Mouse (Mus musculus) hindbrain, embryonic 15.5 days (tissue): Measurements from ENCODE around the gene Selenoi. TPM values are rescaled to one million over a fixed set of nuclear protein-coding genes. Genes with fewer than 3 reads are reported as not detected.

Experiments used
- ATAC-seq: fragments of 200-750 bp; cut with Nextera tagmentation; 2 replicates; pipeline ENCODE4 v1.8.0; 2017; ENCODE audit warnings: low read depth, moderate number of reproducible peaks, moderate TSS enrichment; ENCODE audit not compliant: low FRiP score
- H3K27ac ChIP-seq: fragments of 300-500 bp; sonication (generic); replicated peaks from 2 replicates; pipeline ENCODE4 v1.5.1; 2015; ENCODE audit warnings: mild to moderate bottlenecking, inconsistent platforms
- H3K27me3 ChIP-seq: fragments of 300-500 bp; sonication (generic); 2 replicates; pipeline ENCODE4 v1.6.1; 2015; ENCODE audit warnings: control low read depth, inconsistent platforms
- H3K36me3 ChIP-seq: fragments of 300-500 bp; sonication (generic); 2 replicates; pipeline ENCODE4 v1.6.1; 2015; ENCODE audit warnings: control low read depth, inconsistent platforms
- H3K4me1 ChIP-seq: fragments of 300-500 bp; sonication (generic); replicated peaks from 2 replicates; pipeline ENCODE4 v1.6.1; 2015; ENCODE audit warnings: control low read depth, inconsistent platforms
- H3K4me2 ChIP-seq: fragments of 300-500 bp; sonication (generic); 2 replicates; pipeline ENCODE4 v1.6.1; 2015; ENCODE audit warnings: moderate library complexity, mild to moderate bottlenecking, inconsistent platforms
- H3K4me3 ChIP-seq: fragments of 300-500 bp; sonication (generic); 2 replicates; pipeline ENCODE4 v1.5.1; 2015; ENCODE audit warnings: mild to moderate bottlenecking, inconsistent platforms
- H3K9ac ChIP-seq: fragments of 300-500 bp; sonication (generic); 2 replicates; pipeline ENCODE4 v1.6.1; 2015; ENCODE audit warnings: inconsistent platforms
- H3K9me3 ChIP-seq: fragments of 300-500 bp; sonication (generic); 2 replicates; pipeline ENCODE4 v1.6.1; 2016; ENCODE audit warnings: control low read depth, inconsistent platforms
- WGBS: fragments of 180-500 bp; shearing (Covaris S2); methylation state at CpG from one replicate; pipeline ENCODE4 v1.1.7; 2015; 5-methylcytosine and 5-hydroxymethylcytosine counted together
- polyA plus RNA-seq: library from polyadenylated mRNA; unstranded; fragments of >200 nt; fragmentation: Nextera tagmentation; extraction: Ambion mirVana; gene quantifications from 2 replicates; pipeline ENCODE4 v1.2.1, GENCODE M21; 2015

The Selenoi gene
- polyA plus RNA-seq, 1 experiment from 2014 or later = 25.0 TPM

DNA sequence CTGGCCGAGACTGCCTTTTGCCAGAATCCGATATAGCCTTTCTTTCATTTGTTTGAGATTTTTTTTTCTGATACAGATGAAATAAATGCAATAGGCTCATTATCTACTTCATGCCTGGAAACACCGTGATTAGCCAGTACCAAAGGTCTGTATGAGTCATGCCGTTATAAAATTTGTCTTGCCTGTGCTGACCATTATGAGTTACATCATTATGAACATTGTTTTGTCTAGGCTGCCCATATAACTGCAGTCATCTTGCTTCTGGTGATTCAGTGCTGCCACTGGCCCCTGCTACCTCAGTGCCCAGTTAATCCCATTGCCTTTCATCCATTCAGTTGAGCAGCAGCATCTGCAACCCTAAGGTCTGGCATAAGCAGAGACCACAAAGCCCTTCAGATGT is 47.1 kb downstream of the Selenoi start:
- H3K27me3 ChIP-seq = no peaks in the 10 kb centered on the region
- no peaks in the 10 kb centered on the region for H3K9me3 ChIP-seq
- 93% methylated on average over 4 of the region's 4 CpGs for WGBS
- no peak overlapping the region for H3K9ac ChIP-seq
- no peak overlapping the region for H3K4me3 ChIP-seq
- peaks cover 7% of the 10 kb centered on the region; the same call in 1 of the 2 replicates for H3K4me1 ChIP-seq
- H3K4me2 ChIP-seq = no peak overlapping the region
- no peaks in the 10 kb centered on the region for H3K36me3 ChIP-seq
- H3K27ac ChIP-seq = no peak overlapping the region
- no peak for ATAC-seq

DNA sequence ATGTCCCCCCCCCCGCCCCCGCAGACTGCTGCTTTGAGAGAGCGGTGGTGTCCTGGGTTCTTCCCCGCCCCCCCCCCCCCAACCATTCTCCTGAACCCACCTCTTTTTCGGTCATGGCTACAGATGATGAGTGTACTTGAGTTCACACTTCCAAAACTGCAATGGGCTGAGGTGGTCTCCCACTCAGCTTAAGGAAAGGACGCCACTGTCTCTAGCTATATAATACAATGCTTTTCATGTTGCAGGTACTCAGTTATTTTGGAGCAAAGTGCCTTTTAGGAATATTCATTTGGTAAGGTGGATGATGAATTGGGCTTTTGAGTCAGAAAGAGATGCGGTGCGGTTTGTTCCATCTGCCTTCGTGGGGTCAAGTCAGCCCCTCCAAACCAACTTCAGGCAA is 48.5 kb downstream of the Selenoi start:
- Histone ChIP-seq H3K9me3 (no peaks in the 10 kb centered on the region), H3K27ac (peak overlapping the region; percentile 65; the same call in 1 of the 2 replicates), H3K27me3 (no peaks in the 10 kb centered on the region), H3K9ac (peak overlapping the region; percentile 49; the same call in 1 of the 2 replicates), H3K36me3 (no peaks in the 10 kb centered on the region), H3K4me2 (peak overlapping the region; percentile 77), H3K4me3 (peak overlapping the region; percentile 49), H3K4me1 (peaks cover 7% of the 10 kb centered on the region; the same call in 1 of the 2 replicates)
- 41% methylated on average over 9 of the region's 9 CpGs for WGBS
- ATAC-seq = peak; percentile 28; the same call in 1 of the 2 replicates

DNA sequence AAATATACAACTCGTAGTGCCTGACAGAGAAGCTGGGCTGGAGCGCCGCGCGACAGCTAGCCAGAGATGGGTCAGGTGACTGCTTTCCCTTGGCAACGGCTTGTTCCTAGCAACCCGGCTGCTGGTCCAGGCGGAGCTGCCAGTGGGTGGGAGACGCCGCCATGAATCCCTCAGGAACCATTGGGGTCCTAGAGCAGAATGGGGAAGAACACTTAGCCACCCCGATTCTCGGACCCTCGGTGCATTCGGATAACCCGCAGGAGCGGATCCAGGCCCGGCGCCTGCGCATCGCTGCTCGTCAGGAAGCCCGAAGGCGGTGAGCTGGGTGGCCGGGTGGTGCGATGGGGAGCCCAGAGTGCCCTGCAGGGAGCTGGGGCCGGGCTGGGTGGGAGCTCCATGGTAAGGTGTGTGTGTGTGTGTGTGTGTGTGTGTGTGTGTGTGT is 48.9 kb downstream of the Selenoi start, which contains the start of gene Drc1:
Gene Drc1 (plus strand): TSS at position 98 of the 442 bp plus-strand sequence.
- H3K4me1 ChIP-seq = peaks cover 7% of the 10 kb centered on the region; the same call in 1 of the 2 replicates
- H3K36me3 ChIP-seq = no peaks in the 10 kb centered on the region
- peak within 1 kb of the TSS; percentile 49 for H3K4me3 ChIP-seq
- peak within 1 kb of the TSS; percentile 65; the same call in 1 of the 2 replicates for H3K27ac ChIP-seq
- peak within 1 kb of the TSS; percentile 49 for H3K9ac ChIP-seq
- peak within 1 kb of the TSS; percentile 77 for H3K4me2 ChIP-seq
- H3K27me3 ChIP-seq = no peaks in the 10 kb centered on the region
- no peaks in the 10 kb centered on the region for H3K9me3 ChIP-seq
- WGBS = 2% methylated on average over 26 of the region's 26 CpGs
- peak; percentile 93 for ATAC-seq

DNA sequence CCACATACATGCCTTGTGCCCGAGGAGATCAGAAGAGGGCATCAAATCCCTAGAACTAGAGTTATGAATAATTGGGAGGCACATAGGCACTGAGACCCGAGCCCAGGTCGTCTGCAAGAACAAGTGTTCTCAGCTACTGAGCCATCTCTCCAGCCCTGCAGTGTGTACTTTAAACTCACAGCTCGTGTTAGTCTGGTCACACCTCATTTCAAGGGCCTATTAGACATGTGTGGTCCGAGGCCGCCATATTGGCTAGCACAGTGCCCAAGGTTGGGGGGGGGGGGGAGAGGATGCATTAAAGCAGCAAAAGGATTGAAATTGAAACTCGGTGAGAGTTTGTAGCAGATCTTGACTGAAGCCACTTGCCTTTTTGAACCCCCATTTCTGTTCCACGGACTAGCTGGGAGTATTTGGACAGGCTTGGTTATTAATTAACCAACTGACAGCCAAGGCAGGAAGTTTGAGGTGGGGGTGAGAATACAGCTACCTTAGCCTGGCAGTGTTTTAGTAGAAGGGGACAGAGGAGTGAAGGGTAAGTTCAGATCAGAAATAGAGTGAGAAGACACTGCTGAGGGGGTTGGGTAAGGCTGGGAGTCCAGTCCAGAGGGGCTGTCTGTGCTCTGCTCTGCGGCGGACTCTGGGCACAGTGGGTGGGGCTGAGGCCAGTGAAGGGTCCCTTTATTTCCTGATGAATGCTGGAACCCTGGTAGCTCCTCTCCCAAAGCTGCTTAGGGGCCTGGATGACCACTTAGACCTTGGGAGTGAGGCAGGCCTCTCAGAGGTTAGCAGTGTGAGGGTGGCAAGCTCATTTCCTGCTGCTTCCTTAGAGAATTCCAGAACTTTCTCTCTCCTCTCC is 53.8 kb downstream of the Selenoi start:
- H3K9me3 ChIP-seq = no peaks in the 10 kb centered on the region
- H3K27me3 ChIP-seq = no peaks in the 10 kb centered on the region
- H3K4me1 ChIP-seq = peaks cover 3% of the 10 kb centered on the region; the same call in 1 of the 2 replicates
- no peak overlapping the region for H3K9ac ChIP-seq
- no peaks in the 10 kb centered on the region for H3K36me3 ChIP-seq
- no peak for ATAC-seq
- no peak overlapping the region for H3K4me3 ChIP-seq
- WGBS = 80% methylated on average over 10 of the region's 10 CpGs
- no peak overlapping the region for H3K27ac ChIP-seq
- H3K4me2 ChIP-seq = no peak overlapping the region

DNA sequence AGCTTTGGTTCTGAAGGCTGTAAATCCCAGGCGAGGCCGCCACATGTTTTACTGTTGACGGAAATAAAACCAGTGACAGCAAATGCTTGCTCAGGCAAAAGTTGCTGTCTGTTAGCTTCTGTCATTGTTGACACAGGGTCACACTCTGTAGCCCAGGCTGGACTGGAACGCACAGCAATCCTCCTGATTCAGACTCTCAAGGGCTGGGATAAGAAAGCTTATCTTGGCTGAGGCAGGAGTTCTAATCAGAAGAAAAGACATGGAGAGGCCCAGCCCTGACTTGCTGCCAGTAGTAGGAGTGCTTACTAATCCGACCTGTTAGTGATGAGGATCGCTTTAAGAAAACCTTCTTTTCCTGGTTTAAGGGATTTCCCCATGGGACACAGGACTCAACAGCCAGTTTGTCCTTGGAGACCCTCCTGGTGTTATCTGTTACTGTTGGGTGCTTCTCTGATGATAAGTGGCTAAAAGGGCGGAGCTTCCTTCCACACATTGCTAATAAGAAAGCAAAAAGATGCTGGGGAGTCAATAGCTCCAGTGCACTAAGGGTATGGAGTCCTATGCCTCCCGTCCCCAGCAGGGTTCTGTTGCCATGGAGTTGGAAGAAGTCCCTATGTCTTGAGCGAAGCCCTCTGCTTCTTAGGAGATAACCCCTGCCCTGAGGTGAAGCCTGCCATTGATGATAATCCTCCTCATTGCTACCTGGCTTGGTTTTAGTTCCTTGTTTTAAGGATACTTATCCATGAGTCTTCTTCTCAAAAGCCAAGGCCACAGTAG is 54.9 kb downstream of the Selenoi start:
- H3K36me3 ChIP-seq = no peaks in the 10 kb centered on the region
- no peaks in the 10 kb centered on the region for H3K4me1 ChIP-seq
- WGBS = 77% methylated on average over 9 of the region's 9 CpGs

More for the DNA sequence above, 54.9 kb downstream of the Selenoi start:
- H3K9me3 ChIP-seq = no peaks in the 10 kb centered on the region
- H3K27ac ChIP-seq = no peak overlapping the region
- ATAC-seq = no peak
- no peak overlapping the region for H3K9ac ChIP-seq
- H3K4me2 ChIP-seq = no peak overlapping the region
- H3K4me3 ChIP-seq = no peak overlapping the region
- H3K27me3 ChIP-seq = no peaks in the 10 kb centered on the region

Other genes with a start within 250 kb of the Selenoi start
- gene Il6, start 219.5 kb upstream of the Selenoi start, polyA plus RNA-seq = not detected in 2 replicates
- 52.5 and 59.1 TPM in 2 replicates for gene Tyms, start 159.0 kb upstream of the Selenoi start, polyA plus RNA-seq
- 11.5 and 13.7 TPM in 2 replicates for gene Garem2, start 127.4 kb upstream of the Selenoi start, polyA plus RNA-seq
- 3.2 and 5.3 TPM in 2 replicates for gene 3110082J24Rik, start 126.5 kb upstream of the Selenoi start, polyA plus RNA-seq
- gene Hadha, start 77.4 kb upstream of the Selenoi start, polyA plus RNA-seq = 68.9 and 75.8 TPM in 2 replicates
- 56.5 and 63.8 TPM in 2 replicates for gene Hadhb, start 77.3 kb upstream of the Selenoi start, polyA plus RNA-seq
- gene Adgrf3, start 26.9 kb upstream of the Selenoi start, polyA plus RNA-seq = not detected in 2 replicates
- 5.9 and 6.0 TPM in 2 replicates for gene Drc1, start 48.8 kb downstream of the Selenoi start, polyA plus RNA-seq
- 6.8 and 7.9 TPM in 2 replicates for gene Otof, start 229.4 kb downstream of the Selenoi start, polyA plus RNA-seq
- gene 1700001C02Rik, start 233.5 kb downstream of the Selenoi start, polyA plus RNA-seq = 1.5 and 1.6 TPM in 2 replicates